Mouse (Mus musculus): ENCODE measurements around the gene Zbtb44.
"Not testable (repeated sequence)": the region's sequence is repeated elsewhere in the genome, so short reads cannot be mapped to it uniquely, and the experiment has no call there.

Zbtb44 gene

DNA sequence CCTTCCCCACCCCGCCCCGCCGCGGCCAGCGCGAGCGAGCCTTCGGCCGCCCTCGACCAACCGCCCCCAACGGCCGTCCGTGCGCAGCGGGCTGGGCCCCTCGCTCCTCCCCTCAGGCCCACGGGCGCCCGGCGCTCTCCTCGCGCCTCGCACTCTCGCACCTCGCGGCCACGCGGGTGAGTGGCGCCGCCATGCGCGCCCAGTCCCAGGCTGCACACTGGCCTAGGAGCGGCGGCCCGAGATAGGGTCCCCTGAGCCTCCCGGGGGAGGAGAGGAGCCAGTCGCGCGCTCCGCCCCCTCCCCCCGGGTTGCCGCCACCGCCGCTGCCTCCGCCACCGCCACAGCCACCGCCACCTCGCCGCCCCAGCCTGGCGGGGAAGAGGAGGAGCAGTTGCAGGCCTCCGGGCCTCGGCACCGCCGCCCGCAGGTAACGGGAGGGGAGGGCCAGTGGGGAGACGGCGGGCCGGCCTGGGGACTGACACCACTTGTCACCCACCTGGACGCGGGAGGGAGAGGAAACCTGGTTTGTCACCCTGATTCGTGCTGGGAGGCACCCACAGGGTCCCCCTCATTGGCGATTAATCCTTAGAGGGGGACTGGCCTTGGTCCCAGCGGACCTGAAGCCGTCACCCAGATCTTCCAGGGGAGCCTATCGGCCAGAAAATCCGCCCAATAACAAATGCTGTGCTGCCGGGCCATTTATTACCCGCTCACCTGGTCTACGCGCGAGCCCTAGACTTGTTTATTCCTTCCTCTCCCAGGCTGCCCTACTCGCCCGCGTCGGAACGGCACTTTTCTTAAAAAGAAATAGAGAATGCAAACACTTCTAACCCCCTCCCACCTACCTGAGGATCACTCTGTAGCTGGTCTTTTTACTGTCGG, at the start of gene Zbtb44:
TSS of gene Zbtb44 (plus strand) at position 113 of the 882 bp plus-strand sequence.
- DNase-seq, result no peak

DNA sequence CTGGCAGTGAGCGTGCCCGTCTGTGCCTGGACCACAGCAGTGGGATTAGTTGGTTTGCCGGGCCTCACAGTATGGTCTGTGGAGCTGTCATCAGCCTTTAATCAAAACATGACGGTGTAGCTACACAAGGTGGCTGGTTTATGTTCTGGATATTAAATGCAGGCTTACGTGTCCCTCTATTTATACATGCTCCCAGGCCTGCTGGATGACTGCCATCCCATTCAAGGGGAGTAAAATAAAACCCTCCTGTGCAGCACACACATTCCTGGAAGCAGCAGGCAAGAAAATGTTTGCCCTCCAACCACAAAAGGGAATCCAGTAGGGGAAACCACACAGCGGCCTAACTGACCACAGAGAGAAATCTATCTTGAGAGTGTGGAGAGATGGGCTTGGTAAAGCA, 44.7 kb upstream of the Zbtb44 start:
- no peak for DNase-seq

DNA sequence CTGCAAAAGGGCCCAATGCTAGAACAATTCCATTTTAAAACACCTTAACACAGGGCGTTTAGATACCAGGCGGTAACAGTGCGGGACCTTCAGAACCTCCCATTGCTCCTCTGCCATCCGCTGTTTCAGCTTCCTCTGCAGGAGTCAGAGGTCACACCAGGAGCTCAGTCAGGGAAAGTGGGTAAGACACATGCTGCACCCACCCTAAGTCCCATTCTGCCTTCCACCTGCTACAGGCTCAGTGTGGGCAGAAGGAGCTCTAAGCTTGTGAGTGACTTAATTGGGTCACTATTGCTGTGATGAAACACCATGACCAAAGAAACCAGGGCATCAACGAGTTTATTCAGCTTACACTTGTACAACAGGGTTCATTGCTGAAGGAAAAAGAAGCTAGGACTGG, 37.3 kb upstream of the Zbtb44 start:
- DNase-seq, result no peak

DNA sequence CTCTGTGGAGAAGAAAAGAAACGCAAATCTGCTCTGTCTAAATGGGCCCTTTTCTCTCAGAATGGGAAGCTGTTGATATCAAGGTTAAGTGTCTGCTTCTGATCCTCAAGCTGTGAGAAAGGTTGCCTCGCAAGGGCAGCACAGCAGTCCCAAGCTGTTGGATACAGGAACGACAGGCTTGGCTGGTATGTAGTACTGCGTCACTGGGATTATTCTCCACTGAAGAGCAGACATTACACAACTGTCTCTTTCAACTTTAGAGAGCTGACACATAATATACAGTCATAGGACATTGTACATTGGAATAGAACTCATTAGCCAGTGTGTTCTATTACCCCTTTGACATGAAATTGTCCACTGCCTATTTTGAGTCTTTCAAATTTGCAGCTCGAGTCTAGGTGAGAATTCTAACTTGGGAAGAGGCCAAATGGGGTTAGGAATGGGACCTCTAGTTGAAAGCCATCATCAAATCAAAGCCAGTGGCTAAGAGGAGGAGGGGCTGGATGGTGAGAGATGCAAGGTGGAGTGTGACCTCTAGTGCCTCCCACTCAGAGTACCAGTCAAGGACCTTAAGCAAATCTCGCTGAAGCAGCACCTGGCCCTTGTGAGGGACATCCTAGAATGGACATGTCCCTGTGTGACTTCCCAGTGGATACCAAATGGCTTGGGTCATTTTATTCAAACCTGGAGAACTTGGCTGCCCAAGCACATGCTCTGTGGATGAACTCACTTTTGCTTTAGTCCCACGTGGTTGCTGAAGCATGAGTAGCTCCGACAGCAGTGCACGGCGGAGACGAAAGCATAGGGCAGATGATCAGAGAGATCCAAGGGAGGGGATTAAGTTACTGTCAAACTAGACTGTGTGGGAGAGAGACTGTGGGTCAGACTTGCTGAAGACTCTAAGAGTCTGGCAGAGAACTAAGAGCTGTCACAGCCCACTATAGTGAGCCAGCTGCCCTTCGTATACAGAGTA, 33.6 kb upstream of the Zbtb44 start:
- peak; percentile 14 for DNase-seq

DNA sequence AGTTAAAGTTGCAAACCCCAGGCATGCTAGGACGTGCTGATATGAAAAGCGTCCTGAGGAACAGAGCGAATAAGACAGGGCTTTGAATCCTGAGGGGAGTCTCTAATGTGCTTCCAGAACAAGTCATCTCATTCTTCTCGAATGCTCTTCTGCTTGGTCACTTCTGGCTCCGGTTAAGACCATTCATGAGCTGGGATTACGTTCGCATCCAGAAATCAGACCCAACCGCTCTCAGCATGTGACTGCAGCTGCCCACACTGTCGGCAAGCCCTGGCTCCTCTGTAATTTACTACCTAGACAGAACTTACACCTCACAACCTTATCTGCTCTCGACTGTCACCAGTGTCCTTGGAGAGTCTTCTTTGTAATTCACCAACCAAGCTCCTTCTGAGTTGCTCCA, 29.8 kb upstream of the Zbtb44 start:
- no peak for DNase-seq

DNA sequence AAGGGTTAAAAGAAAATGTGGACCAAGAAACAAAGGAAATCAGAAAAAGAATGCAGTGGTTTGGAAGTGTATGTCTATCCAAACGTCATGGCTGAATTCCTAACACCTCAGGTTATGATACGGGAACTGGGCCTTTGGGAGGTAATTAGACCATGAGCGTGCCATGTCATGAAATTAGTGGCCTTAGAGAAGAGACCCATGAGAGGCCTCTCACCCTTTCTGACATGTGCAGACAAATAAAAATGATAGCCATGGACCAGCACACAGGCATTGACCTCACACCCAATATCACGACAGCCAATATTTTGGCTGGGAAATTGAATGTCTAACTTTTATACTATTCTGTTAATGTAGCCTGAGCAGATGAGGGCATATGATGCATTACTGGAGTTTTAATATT, 27.9 kb upstream of the Zbtb44 start:
- DNase-seq, result no peak

DNA sequence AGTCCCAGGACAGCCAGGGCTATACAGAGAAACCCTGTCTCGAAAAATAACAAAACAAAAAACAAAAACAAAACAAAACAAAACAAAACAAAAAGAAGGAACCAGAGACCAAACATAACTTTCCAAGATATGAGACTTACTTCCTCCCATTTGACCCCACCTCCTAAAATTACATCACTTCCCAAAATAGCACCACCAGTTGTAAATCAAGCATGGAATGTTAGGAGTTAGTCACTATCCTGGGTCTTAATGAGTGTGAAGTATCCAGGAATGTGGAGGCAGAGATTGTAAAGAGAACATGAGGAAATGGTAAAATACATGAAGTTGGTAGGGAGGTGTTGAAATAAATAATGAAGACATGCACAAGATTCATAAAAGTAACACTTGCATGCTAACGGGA, 21.1 kb upstream of the Zbtb44 start:
- no peak for DNase-seq

DNA sequence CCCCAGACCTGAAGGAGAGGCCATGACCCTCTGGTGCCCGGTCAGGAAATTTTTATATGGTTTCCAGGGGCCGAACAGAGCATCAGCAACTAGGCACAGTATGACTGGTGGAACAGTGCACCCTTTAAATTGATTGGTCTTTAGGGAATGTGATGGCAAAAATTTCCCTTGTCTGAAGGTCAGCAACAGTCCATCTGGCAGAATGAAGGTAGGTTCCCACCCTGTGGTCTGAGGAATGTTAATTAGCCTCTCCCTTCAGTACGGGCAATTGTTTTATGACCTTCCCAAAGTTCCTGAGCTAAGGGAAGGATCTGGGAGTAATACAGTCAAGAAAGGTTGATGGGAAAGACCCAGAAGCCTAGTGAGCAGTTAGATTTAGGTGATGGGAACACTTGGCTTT, 20.4 kb upstream of the Zbtb44 start:
- DNase-seq, result no peak

DNA sequence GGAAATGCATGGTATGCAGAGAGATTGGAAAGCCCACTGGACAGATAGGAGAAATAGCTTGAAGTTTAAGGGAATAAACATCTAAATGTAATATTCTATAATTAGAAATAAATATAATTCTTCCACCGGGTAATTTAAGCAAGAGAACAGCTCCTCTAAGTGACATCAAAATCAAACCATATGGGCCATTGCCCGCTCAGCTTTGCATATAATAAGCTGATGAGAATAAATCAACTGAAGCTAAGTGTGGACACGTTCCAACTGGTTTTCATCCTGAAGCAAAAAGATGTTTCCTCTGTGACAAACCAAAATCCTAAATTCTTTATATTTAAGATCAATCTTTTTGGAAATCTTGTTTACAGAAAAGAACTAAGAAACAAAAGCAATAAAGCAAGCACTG, 19.7 kb upstream of the Zbtb44 start:
- no peak for DNase-seq

DNA sequence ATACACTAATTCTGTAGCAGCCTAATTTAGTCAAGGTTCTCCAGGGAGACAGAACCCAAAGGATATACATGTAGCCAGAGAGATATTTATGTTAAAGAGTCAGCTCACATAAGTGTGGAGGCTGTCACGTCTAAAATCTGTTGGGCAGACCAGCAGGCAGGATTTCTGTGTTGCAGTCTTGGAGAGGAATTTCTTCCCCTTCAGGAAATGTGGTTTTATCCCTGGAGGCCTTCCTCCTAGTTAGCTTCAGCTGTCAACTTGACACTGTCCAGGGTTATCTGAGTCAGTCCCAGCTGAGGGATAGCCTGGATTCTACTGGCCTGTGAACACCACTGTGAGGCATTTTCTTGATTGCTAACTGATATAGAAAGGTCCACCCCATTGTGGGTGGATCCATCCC, 18.9 kb upstream of the Zbtb44 start:
- DNase-seq, result no peak

DNA sequence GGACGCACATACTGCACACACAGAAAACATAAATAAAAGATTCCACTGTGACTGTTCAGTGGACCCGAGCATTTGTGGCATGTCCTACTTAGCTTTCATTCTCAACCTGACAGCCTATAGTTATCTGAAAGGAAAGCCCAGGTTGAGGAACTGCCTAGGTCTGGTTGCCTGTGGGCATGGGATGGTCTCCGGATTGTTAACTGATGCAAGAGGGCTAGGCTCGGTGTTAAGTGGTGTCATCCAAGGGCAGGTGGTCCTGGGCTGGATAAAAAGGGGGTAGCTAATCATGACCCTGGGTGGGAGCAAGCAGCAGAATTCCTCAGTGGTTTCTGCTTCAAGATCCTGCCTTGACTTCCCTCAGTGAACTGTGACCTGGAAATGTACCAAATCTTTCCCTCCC, 17.8 kb upstream of the Zbtb44 start:
- no peak for DNase-seq

DNA sequence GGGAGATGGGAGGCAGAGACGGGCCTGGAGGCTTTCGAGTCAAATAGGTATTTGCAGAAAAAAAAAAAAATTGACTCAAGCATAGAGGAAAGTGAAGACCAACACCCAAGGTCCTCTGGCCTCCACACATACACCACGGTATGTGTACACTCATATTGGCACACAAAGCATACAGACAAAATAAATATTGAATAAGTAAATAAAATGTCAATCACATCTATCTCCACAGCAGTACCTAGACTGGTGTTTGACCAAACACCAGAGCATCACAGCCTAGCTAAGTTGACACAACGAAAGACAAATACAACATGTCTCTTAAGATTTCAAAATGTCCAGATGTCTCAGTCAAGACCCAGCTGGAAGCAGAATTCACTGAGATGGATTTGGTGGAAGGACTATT, 17.0 kb upstream of the Zbtb44 start:
- no peak for DNase-seq

DNA sequence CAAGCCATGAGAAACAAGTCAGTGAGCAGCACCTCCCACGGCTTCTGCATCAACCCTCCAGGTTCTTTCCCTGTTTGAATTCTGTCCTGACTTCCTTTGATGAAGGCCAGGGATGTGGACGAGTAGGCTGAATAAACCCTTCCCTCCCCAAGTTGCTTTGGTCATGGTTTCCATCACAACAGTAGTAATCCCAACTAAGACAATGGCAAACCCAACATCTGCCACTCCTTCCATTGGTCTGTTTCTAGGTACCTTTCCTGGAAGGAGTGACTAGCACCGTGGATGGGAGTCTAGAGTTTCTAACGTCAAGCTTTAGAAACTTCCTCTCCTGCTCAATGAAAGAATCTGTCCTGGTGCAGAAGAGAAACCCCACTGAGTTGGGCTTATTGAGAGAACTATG, 12.8 kb upstream of the Zbtb44 start:
- DNase-seq, result no peak

DNA sequence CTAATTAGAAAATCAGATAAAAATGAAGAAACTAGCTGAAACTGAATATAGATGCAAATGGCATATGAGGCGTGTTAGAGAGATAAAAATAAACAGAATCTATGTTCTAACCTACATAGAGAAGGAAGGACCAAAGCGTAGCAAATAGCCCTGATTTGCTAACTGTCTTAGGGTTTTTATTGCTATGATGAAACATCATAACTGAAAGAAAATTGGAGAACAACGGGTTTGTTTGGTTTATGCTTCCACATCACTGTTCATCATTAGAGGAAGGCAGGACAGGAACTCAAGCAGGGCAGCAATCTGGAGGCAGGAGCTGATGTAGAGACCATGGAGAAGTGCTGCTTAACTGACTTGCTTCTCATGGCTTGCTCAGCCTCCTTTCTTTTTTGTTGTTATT, 12.3 kb upstream of the Zbtb44 start:
- no peak for DNase-seq

DNA sequence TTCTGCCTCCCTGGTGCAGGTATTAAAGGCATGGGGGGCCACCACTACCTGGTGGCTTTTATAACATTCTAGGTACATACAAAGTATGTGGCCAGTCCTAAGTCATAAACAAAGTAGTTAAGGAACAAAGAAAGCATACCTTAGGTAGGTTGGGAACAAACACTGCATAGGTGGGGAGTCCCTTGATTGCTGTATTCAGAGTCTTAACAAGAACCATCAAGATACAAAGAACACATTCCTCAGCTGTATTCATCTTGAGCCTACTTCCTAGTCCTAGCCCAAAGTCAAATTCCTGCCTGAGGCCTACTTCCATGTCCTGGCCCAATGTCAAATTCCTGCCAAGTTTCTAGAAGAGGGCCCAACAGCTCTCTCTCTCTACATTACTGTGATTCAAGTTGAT, 11.7 kb upstream of the Zbtb44 start:
- DNase-seq, result no peak

DNA sequence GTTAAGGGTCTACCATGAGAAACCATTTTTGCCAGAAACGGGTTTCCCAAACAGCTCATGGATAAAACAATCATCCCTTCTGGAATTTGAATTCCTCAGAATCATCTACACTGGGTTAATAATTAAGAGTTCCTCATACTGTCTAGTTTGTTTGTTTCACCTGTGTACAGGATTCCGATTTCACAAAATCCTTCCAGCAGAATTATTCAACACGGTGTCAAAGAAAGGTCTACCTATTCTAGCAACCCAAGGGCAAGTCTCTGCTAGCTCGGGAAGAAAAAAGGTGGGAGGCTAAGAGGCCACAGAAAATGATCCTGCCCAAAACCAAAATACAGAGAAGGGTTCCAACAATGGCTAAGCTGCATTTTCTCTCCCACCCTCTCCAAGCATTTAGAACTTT, 2.2 kb upstream of the Zbtb44 start:
- DNase-seq, result peak; percentile 8

DNA sequence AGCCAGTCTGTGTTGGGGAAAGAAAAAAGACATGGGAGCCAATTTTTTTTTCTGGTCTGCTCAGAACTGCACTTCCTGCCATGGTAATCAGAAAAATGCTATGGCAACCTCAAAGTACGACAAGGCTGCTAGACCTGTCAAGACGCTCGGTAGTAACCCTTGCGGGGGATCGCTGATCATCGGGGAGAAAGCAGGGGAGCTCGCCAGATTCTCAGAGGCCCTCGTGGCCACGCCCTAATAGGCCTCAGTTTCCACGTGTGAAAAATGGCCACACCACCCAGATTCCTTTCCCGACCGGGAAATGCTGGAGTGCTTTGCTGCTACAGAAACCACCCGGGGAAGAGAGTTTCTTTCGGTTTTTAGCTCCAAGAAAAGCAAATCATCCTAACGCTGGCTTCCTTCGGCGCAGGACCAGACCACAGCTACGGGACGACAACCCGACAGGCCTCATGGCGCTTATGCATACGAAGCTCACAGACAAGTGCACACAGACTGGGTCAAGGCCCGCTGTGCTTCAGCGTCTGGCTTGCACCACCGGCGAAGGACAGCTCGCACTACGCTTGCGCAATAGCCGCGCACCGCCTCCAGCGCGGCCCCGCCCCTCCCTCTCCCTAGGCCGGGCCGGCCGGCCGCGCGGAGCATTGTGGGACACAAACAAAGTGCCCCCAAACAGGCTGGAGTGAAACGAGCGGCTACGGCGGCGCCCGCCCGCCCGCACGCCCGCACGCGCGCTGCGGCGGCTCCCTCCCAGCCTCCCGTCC, 513 bp upstream of the Zbtb44 start:
- peak; percentile 98 for DNase-seq

DNA sequence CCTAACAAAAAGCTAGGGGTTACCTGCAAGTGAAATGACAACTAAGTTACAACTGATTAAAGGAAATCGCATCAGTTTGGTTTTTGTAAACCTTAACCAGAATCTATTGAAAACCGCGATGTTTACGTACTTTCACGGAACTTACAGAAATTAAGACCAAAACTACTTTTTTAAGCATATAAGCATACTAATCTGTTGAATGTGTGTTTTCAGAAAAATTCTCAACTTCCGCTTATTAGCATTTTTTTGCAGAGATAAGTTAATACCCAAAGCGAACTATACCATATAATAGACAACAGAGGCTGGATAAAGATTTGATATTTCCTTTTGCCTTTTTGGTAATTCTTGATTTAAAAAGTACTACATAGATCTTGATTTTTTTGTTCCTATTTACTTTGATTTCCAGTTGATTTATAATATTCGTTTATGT, 985 bp downstream of the Zbtb44 start:
- DNase-seq, result no peak

DNA sequence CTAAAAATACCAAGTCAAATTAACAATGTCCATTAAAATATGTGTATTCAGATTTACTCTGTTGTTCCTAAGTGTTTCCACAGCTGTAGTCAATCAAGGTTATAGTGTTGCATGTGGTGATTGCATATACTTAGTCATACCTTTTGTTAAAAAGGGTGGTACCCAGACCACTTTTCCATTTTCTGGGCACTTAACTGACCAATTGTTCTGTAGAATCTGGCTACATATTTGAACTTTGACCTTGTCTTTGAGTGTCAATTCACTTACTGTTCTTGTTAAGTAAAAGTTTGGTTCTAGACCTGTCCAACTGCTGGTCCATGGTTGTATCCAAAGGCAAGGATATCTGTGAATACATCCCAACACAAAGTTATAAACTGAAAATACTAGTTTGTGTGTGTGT, 2.1 kb downstream of the Zbtb44 start:
- no peak for DNase-seq

DNA sequence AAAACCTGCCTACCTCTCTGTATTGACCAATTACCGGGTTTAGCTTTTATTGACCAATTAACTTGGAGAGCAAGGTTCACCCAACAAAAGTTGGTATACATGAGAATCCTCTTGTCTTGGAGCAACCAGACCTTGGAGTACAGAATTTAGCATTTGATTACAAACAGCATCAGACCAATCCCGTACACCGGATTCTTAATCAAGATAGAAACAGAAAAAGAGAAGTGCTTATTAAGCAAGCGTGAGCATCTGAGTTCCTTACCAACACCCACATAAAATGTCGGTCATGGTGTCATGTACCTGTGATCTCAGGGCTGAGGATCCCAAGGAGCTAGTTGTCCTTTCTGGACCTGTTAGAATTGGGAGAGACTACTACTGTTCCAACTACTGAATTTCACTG, 19.8 kb downstream of the Zbtb44 start:
- DNase-seq, result no peak

DNA sequence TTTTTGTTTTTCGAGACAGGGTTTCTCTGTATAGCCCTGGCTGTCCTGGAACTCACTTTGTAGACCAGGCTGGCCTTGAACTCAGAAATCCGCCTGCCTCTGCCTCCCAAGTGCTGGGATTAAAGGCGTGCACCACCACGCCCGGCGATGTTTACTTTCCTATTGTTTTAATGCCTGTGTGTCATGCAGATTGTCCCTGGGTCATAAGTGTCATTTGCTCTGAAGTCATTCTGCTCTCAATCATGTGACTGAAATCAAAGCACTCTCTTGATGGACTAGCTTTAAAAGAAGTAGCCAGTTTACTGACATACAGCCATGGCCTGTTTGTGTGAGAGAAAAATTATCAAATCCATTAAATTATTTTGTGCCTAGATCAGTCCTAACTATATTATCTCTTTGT, 21.1 kb downstream of the Zbtb44 start:
- DNase-seq, result not testable (repeated sequence)

DNA sequence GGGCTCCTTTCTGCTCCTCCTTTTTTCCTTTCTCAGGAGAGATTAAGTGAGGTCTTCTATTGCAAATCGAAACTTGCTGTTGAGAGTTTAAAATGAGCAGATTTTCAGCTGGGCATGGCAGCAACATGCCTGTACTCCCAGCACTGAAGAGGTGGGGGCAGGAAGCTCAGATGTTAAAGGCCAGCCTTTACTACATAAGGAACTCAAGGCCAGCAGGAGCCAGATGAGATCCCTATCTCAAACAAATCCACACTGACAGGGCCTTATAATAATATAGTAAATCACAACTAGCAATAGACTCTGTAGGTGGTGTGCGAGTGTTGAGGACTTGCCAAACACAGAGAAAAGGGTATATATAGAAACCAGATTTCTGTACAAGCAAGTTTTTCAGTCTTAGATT, 28.3 kb downstream of the Zbtb44 start:
- no peak for DNase-seq

DNA sequence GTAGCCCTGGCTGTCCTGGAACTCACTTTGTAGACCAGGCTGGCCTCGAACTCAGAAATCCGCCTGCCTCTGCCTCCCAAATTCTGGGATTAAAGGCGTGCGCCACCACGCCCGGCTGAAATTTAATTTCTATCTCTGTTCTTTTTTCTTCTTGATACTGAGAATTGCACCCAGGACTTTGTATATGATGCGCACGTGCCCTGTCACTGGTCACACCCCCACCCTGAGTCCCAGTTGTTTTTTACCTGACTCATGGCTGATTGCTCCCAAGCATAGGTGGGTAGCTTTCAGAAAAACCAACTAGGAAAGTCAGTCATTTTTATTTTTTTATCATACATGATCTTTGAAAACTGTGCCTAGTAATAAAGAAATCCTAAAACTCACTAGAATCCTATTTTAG, 40.3 kb downstream of the Zbtb44 start:
- no peak for DNase-seq

All from kidney, postnatal 14 days (tissue).